Mouse (Mus musculus) embryonic facial prominence, embryonic 11.5 days (tissue): ENCODE results near the gene Uvrag. TPM values are rescaled to one million over a fixed set of nuclear protein-coding genes. Genes with fewer than 3 reads are reported as not detected.

Source experiments
- ATAC-seq: fragments of 200-750 bp; cut with Nextera tagmentation; replicated peaks from 2 replicates; pipeline ENCODE4 v1.8.0; 2017; ENCODE audit warnings: low read depth; ENCODE audit not compliant: insufficient number of reproducible peaks, low FRiP score, low TSS enrichment
- DNase-seq: peaks from one replicate; pipeline ENCODE4 v3.0.0-alpha.2; 2015; ENCODE audit warnings: low spot score
- H3K27ac ChIP-seq: fragments of 300-500 bp; sonication (generic); replicated peaks from 2 replicates; pipeline ENCODE4 v1.5.1; 2014; ENCODE audit warnings: mild to moderate bottlenecking, low read depth, low read length, control low read depth
- H3K27me3 ChIP-seq: fragments of 300-500 bp; sonication (generic); 2 replicates; pipeline ENCODE4 v1.6.1; 2014; ENCODE audit warnings: mild to moderate bottlenecking, low read length, moderate library complexity, mixed read lengths; ENCODE audit not compliant: control insufficient read depth, insufficient read depth
- H3K36me3 ChIP-seq: fragments of 300-500 bp; sonication (generic); replicated peaks from 2 replicates; pipeline ENCODE4 v1.6.1; 2014; ENCODE audit warnings: low read depth, mild to moderate bottlenecking, low read length, moderate library complexity, mixed read lengths; ENCODE audit not compliant: control insufficient read depth, insufficient read depth
- H3K4me1 ChIP-seq: fragments of 300-500 bp; sonication (generic); 2 replicates; pipeline ENCODE4 v1.6.1; 2014; ENCODE audit warnings: low read length, mixed read lengths; ENCODE audit not compliant: control insufficient read depth, insufficient read depth
- H3K4me2 ChIP-seq: fragments of 300-500 bp; sonication (generic); 2 replicates; pipeline ENCODE4 v1.6.1; 2014; ENCODE audit warnings: low read depth, mild to moderate bottlenecking, control low read depth, low read length, moderate library complexity
- H3K4me3 ChIP-seq: fragments of 300-500 bp; sonication (generic); 2 replicates; pipeline ENCODE4 v1.5.1; 2014; ENCODE audit warnings: low read depth, low read length, control low read depth
- H3K9ac ChIP-seq: fragments of 300-500 bp; sonication (generic); replicated peaks from 2 replicates; pipeline ENCODE4 v1.6.1; 2014; ENCODE audit warnings: mild to moderate bottlenecking, control low read depth, low read length
- H3K9me3 ChIP-seq: fragments of 300-500 bp; sonication (generic); replicated peaks from 2 replicates; pipeline ENCODE4 v1.6.1; 2016; ENCODE audit warnings: mild to moderate bottlenecking, low read length, inconsistent platforms, mixed read lengths; ENCODE audit not compliant: control insufficient read depth
- WGBS: fragments of 180-500 bp; shearing (Covaris S2); extraction: QIAGEN DNeasy Blood & Tissue Kit; methylation state at CpG from one replicate; pipeline ENCODE4 v1.1.7; 2014; 5-methylcytosine and 5-hydroxymethylcytosine counted together
- polyA plus RNA-seq: library from polyadenylated mRNA; unstranded; fragments of >200 nt; fragmentation: Nextera tagmentation; extraction: Ambion mirVana; gene quantifications from 2 replicates; pipeline ENCODE4 v1.2.1, GENCODE M21; 2014

Uvrag gene
- polyA plus RNA-seq, 1 experiment from 2014 or later: 15.5 TPM

DNA sequence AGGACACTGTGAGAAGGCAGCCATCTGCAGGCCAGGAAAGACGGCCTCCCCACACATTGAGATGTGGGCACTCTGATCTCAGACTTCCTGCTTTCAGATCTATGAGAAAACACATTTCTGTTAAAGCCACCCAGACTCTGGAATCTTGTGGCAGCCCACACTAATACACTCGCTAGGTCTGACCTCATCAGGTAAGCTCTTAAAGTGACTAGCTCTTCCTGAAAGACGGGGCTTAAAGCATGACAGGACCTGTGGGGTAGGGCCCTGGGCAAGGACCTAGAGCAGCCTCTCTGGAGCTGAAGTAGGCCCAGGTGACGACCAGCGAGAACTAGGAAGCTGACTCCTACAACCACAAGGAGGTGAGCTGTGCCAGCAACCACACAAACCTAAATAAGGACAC is 113.8 kb downstream of the Uvrag start:
- Histone ChIP-seq H3K4me1 (no peaks in the 10 kb centered on the region), H3K27ac (no peak overlapping the region), H3K9me3 (no peaks in the 10 kb centered on the region), H3K4me2 (no peak overlapping the region), H3K4me3 (no peak overlapping the region), H3K36me3 (no peaks in the 10 kb centered on the region), H3K27me3 (no peaks in the 10 kb centered on the region), H3K9ac (no peak overlapping the region)
- no peak for ATAC-seq
- no peak for DNase-seq
- 64% methylated on average over 5 of the region's 5 CpGs for WGBS

DNA sequence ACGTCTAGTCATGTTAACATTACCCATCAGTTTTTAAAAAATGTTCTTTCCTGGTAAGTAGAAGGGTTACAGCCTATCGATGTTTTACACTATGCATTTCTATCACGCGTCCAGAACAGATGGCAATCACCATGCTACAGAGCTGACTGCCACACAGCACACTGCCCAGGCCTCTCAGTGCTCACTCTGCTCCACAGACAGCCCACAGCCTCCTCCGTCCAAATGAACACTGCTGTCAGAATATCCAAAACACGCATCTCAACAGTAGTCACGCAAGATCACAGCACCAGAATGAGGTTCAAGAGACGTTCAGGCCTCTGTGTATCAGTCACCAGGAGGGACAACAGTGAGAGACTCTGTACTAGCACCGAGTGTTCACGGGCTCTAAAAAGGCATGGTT is 115.0 kb downstream of the Uvrag start:
- H3K27me3 ChIP-seq: no peaks in the 10 kb centered on the region
- ATAC-seq: no peak
- no peaks in the 10 kb centered on the region for H3K9me3 ChIP-seq
- H3K4me1 ChIP-seq: no peaks in the 10 kb centered on the region
- no peak overlapping the region for H3K4me3 ChIP-seq
- H3K9ac ChIP-seq: no peak overlapping the region
- no peak for DNase-seq
- WGBS: 91% methylated on average over 10 of the region's 10 CpGs
- H3K27ac ChIP-seq: no peak overlapping the region
- no peaks in the 10 kb centered on the region for H3K36me3 ChIP-seq
- no peak overlapping the region for H3K4me2 ChIP-seq

DNA sequence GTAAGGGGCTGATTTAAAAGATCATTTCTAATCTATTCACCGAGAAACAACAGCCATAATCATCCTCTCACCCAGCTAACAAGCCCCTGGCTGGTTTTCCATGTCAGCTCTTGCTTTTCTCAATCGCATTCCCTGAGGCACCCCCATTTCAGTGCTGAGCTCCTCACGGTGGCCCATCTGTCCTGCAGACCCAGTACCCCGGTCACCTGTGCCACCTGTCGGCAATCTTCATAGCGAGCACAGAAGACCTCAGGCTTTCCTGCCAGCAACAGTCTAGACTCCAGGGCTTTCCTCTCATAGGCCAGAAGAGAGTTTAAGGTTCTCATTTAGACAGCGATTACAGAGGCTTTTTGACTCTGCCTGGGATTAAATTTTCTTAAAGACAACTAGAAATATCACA is 115.7 kb downstream of the Uvrag start:
- no peak overlapping the region for H3K4me3 ChIP-seq
- no peaks in the 10 kb centered on the region for H3K9me3 ChIP-seq
- no peak overlapping the region for H3K27ac ChIP-seq
- no peaks in the 10 kb centered on the region for H3K27me3 ChIP-seq
- H3K36me3 ChIP-seq: no peaks in the 10 kb centered on the region
- no peak overlapping the region for H3K4me2 ChIP-seq
- no peak overlapping the region for H3K9ac ChIP-seq
- 86% methylated on average over 7 of the region's 7 CpGs for WGBS
- DNase-seq (no peak), ATAC-seq (no peak)
- no peaks in the 10 kb centered on the region for H3K4me1 ChIP-seq

DNA sequence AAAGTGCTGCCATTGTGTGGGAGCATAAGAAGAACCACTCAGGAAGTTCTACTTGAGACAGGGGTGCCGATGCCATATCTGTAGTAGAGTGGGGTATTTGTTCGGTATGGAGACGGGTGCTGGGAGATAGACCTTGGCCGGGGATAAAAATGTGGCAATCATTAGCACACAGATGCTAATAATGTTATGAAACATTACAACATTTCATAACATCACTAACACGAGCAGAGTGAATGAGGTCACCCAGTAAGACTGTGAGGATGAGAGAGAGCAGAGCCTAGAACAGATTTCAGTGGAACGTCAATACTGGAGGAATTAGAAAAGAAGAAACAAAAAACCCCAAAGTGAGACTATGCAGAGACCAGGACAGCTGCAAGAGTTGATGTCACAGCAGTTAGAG is 116.2 kb downstream of the Uvrag start:
- H3K36me3 ChIP-seq: no peaks in the 10 kb centered on the region
- DNase-seq (no peak), ATAC-seq (no peak)
- no peaks in the 10 kb centered on the region for H3K4me1 ChIP-seq
- no peaks in the 10 kb centered on the region for H3K9me3 ChIP-seq
- no peaks in the 10 kb centered on the region for H3K27me3 ChIP-seq
- H3K4me3 ChIP-seq: no peak overlapping the region
- no peak overlapping the region for H3K9ac ChIP-seq
- no peak overlapping the region for H3K27ac ChIP-seq
- no peak overlapping the region for H3K4me2 ChIP-seq
- WGBS: 80% methylated on average over 6 of the region's 6 CpGs

DNA sequence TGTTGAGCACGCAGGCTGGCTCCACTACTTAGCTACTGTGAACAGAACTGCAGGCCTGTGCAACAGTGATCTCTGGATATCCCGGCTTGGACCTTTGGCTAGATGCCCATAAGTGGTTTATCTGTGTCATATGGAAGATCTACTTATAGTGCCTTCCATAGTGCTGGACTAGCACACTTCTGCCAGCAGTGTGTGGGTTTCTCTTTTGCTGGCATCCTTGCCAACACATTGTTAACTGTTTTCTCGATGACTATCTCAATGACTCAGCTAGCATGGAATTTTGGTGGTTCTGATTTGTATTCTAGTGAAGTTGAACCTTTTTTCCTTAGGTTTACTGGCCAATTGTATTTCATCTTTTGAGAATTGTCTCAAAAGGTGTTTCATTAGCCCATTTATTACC is 117.0 kb downstream of the Uvrag start:
- H3K27ac ChIP-seq: no peak overlapping the region
- 96% methylated on average over 3 of the region's 3 CpGs for WGBS
- H3K9ac ChIP-seq: no peak overlapping the region
- H3K36me3 ChIP-seq: no peaks in the 10 kb centered on the region
- no peak overlapping the region for H3K4me3 ChIP-seq
- H3K4me2 ChIP-seq: no peak overlapping the region
- H3K4me1 ChIP-seq: no peaks in the 10 kb centered on the region
- H3K9me3 ChIP-seq: no peaks in the 10 kb centered on the region
- no peaks in the 10 kb centered on the region for H3K27me3 ChIP-seq
- DNase-seq (no peak), ATAC-seq (no peak)

DNA sequence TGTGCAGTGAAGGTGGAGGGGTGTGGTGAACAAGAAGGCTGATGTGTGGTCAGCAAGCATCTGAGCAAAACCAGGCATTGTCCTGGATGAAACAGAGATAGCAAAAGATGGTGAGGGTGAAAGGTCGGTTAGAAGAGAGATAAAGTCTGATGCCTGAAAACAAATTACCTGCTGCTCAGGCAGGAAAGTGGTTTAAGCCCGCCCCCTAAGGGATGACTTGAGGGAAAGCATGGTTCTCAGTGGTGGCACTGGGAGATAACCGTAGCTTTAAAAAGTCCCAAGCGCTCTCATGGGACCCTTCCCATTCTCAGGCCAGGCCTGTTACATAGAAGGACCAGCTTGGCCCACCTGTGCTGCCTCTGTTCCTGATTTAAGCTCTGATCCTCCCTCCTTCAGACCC is 119.7 kb downstream of the Uvrag start:
- no peaks in the 10 kb centered on the region for H3K4me1 ChIP-seq
- H3K27me3 ChIP-seq: no peaks in the 10 kb centered on the region
- ATAC-seq: no peak
- no peak overlapping the region for H3K27ac ChIP-seq
- H3K36me3 ChIP-seq: no peaks in the 10 kb centered on the region
- no peak overlapping the region for H3K4me2 ChIP-seq
- 44% methylated on average over 4 of the region's 4 CpGs for WGBS
- no peaks in the 10 kb centered on the region for H3K9me3 ChIP-seq
- no peak for DNase-seq
- H3K9ac ChIP-seq: no peak overlapping the region
- H3K4me3 ChIP-seq: no peak overlapping the region

DNA sequence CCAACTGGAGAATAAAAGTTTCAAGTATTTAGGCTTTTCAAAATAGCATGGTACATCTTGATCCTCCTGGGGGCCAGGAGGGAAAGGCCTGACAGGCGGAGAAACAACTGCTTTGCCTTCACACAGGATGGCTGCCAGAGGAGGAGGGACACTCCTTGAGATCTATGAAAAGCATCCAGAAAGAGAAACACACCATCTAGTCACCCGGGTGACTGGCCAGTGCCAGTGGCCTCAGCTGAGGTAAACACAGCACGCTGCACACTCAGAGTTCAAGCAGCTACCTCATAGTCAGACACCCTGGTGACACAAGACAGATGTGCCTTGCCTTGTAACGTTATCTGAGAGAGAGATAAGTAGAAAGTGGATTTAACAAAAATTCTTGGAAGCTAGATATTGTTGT is 120.6 kb downstream of the Uvrag start:
- H3K36me3 ChIP-seq: no peaks in the 10 kb centered on the region
- H3K4me1 ChIP-seq: no peaks in the 10 kb centered on the region
- no peaks in the 10 kb centered on the region for H3K27me3 ChIP-seq
- H3K9me3 ChIP-seq: no peaks in the 10 kb centered on the region
- no peak for DNase-seq
- no peak overlapping the region for H3K27ac ChIP-seq
- H3K4me2 ChIP-seq: no peak overlapping the region
- H3K4me3 ChIP-seq: no peak overlapping the region
- no peak for ATAC-seq
- no peak overlapping the region for H3K9ac ChIP-seq
- 55% methylated on average over 4 of the region's 4 CpGs for WGBS

DNA sequence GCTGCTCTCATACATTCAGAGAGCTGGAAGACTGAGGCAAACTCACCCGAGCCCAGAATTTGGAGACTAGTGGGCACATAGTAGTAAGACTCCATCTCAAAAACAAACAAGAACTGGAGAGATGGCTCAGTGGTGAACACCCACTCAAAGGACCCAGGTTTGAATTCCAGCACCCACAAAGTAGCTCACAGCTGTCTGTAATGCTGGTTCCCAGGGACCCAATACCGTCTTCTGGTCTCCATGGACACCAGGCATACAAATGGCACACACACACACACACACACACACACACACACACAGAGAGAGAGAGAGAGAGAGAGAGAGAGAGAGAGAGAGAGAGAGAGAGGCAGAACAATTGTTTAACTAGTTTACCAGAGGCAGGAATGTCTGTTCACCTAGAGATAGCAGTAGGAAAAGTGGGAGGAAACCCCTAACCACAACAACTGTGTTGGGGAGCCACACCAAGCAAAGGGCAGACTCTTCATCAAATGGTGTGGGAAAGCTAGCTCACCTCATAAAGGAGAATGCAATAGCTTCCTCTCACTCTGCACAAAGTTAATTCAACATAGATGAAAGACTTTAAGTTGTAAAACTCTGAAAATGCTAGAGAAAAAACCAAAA is 123.6 kb downstream of the Uvrag start:
- Histone ChIP-seq H3K4me1 (no peaks in the 10 kb centered on the region), H3K9ac (no peak overlapping the region), H3K27ac (no peak overlapping the region), H3K9me3 (no peaks in the 10 kb centered on the region), H3K36me3 (no peaks in the 10 kb centered on the region), H3K27me3 (no peaks in the 10 kb centered on the region), H3K4me3 (no peak overlapping the region), H3K4me2 (no peak overlapping the region)
- ATAC-seq: no peak
- 83% methylated on average over 2 of the region's 2 CpGs for WGBS
- DNase-seq: no peak
